Mouse (Mus musculus) limb, embryonic 14.5 days (tissue): ENCODE measurements around the gene Cdk9. TPM values are rescaled to one million over a fixed set of nuclear protein-coding genes. Genes with fewer than 3 reads are reported as not detected.

ENCODE experiments used
- ATAC-seq: fragments of 200-750 bp; cut with Nextera tagmentation; 2 replicates; pipeline ENCODE4 v1.8.0; 2017; ENCODE audit warnings: low read depth, moderate number of reproducible peaks, moderate TSS enrichment; ENCODE audit not compliant: low FRiP score
- DNase-seq: peaks from one replicate; pipeline ENCODE4 v3.0.0-alpha.2; 2015; ENCODE audit warnings: low spot score
- H3K27ac ChIP-seq: fragments of 300-500 bp; sonication (generic); replicated peaks from 2 replicates; pipeline ENCODE4 v1.5.1; 2014; ENCODE audit warnings: low read depth, mild to moderate bottlenecking, low read length, moderate library complexity, mixed read lengths
- H3K27me3 ChIP-seq: fragments of 300-500 bp; sonication (generic); 2 replicates; pipeline ENCODE4 v1.6.1; 2014; ENCODE audit warnings: low read length, mixed read lengths; ENCODE audit not compliant: control insufficient read depth, insufficient read depth
- H3K36me3 ChIP-seq: fragments of 300-500 bp; sonication (generic); 2 replicates; pipeline ENCODE4 v1.6.1; 2014; ENCODE audit warnings: mild to moderate bottlenecking, low read length, moderate library complexity, mixed read lengths; ENCODE audit not compliant: control insufficient read depth, insufficient read depth
- H3K4me1 ChIP-seq: fragments of 300-500 bp; sonication (generic); 2 replicates; pipeline ENCODE4 v1.6.1; 2014; ENCODE audit warnings: antibody characterized with exemption, low read length, mixed read lengths; ENCODE audit not compliant: control insufficient read depth, insufficient read depth
- H3K4me2 ChIP-seq: fragments of 300-500 bp; sonication (generic); replicated peaks from 2 replicates; pipeline ENCODE4 v1.6.1; 2014; ENCODE audit warnings: low read depth, mild to moderate bottlenecking, low read length, moderate library complexity; ENCODE audit not compliant: severe bottlenecking
- H3K4me3 ChIP-seq: fragments of 300-500 bp; sonication (generic); replicated peaks from 2 replicates; pipeline ENCODE4 v1.5.1; 2014; ENCODE audit warnings: low read length
- H3K9ac ChIP-seq: fragments of 300-500 bp; sonication (generic); 2 replicates; pipeline ENCODE4 v1.6.1; 2014; ENCODE audit warnings: mild to moderate bottlenecking, low read depth, low read length, moderate library complexity; ENCODE audit not compliant: severe bottlenecking
- H3K9me3 ChIP-seq: fragments of 300-500 bp; sonication (generic); 2 replicates; pipeline ENCODE4 v1.6.1; 2016; ENCODE audit warnings: low read length; ENCODE audit not compliant: control insufficient read depth
- POLR2A ChIP-seq: fragments of 200-500 bp; IDR thresholded peaks from 2 replicates; pipeline ENCODE4 v1.8.0; 2012; ENCODE audit warnings: inconsistent platforms, mild to moderate bottlenecking, moderate library complexity, borderline replicate concordance; ENCODE audit not compliant: insufficient read depth, insufficient read length; ENCODE audit errors: extremely low read depth
- WGBS: fragments of 180-500 bp; shearing (Covaris S2); extraction: QIAGEN DNeasy Blood & Tissue Kit; methylation state at CpG from one replicate; pipeline ENCODE4 v1.1.7; 2014; 5-methylcytosine and 5-hydroxymethylcytosine counted together
- polyA plus RNA-seq, 2 experiments: library from polyadenylated mRNA; depleted of rRNA in 1 of 2; stranded (reverse) in 1 of 2; unstranded in 1 of 2; fragments of >200 nt; fragmentation: Nextera tagmentation in 1 of 2; extraction: Ambion mirVana in 1 of 2; gene quantifications; 2 replicates each; pipeline versions ENCODE4 v1.2.1 to v1.2.3; 2012 to 2014

Gene Cdk9
- polyA plus RNA-seq, 2 experiments: 84.7 to 211 TPM

GRCm38 (mm10) chr2:32727435-32727834, 14.6 kb upstream of the Cdk9 start:
- peak overlapping the region; percentile 36 for H3K4me3 ChIP-seq
- DNase-seq (peak; percentile 95), ATAC-seq (peak; percentile 96)
- H3K9me3 ChIP-seq: no peaks in the 10 kb centered on the region
- H3K4me2 ChIP-seq: peak overlapping the region; percentile 57
- 3% methylated on average over 16 of the region's 16 CpGs for WGBS
- H3K27ac ChIP-seq: 0 out of 2 replicates have a peak overlapping the region, but pooled peaks have one; percentile 38
- no peaks in the 10 kb centered on the region for H3K27me3 ChIP-seq
- H3K9ac ChIP-seq: peak overlapping the region; percentile 43; the same call in 1 of the 2 replicates
- peak; percentile 55; the same call in 1 of the 2 replicates for TF ChIP-seq POLR2A
- H3K36me3 ChIP-seq: no peaks in the 10 kb centered on the region
- peaks cover 34% of the 10 kb centered on the region for H3K4me1 ChIP-seq

DNA sequence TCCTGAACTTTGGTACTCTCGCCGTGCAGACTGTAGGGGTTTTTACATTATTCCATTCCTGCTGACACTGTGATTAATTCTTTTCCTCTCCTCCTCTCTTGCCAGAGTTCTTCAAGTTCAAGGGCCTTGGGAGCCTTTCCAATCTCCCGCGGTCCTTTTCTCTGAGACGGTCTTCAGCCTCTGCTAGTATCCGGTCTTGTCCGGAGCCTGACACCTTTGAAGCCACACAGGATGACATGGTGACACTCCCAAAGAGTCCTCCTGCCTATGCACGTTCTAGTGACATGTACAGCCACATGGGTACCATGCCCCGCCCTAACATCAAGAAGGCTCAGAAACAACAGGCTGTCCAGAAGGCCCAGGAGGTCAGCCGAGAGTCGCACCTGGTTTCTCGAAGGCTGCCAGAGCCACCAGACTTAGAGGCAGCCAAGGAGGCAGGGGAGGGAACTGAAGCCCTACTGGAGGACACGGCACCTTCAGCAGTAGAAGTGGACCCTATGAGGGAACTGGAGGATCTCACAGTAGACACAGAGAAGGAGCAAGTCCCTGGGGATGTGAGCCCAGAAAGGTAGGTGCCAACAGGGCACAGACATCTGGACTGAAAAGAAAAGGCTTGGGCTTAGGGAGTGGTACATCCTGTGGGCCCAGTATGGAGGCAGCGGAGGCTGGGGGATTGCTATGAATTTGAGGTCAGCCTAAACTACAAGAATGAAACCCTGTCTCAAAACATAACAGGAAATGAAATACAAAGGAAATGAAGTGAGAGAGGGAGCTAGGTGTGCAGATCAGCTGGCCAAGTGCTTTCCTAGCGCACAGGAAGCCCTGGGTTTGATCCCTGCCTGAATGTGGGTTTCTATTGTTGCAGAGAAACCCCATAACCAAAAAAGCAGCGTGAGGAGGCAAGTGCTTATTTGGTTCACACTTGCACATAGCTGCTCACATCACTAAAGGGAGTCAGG, 12.2 kb upstream of the Cdk9 start:
- TF ChIP-seq POLR2A: no peak
- Histone ChIP-seq H3K9ac (no peak overlapping the region), H3K27ac (no peak overlapping the region), H3K4me2 (no peak overlapping the region), H3K4me1 (peaks cover 24% of the 10 kb centered on the region), H3K36me3 (no peaks in the 10 kb centered on the region), H3K9me3 (no peaks in the 10 kb centered on the region), H3K4me3 (no peak overlapping the region), H3K27me3 (no peaks in the 10 kb centered on the region)
- 79% methylated on average over 16 of the region's 16 CpGs for WGBS
- DNase-seq (no peak), ATAC-seq (no peak)

DNA sequence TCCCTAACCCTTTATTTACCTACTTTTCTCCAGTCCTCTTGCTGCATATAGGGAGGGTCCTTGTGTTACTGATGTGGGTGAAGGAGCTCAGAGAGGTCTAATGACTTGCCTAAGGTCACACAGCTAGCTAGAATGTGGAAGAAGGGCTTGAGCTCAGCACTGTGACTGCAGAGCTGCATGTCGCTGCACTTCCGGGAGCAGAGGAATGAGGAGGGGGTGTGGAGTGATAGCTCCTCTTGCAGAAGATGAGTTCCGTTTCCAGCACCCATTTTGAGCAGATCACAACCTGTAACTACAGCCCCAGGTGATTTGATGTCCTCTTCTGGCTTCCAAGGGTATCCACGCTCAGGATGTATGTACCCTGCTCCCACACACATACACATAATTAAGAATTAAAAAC, 11.3 kb upstream of the Cdk9 start:
- ATAC-seq (no peak), DNase-seq (no peak)
- no peak overlapping the region for H3K9ac ChIP-seq
- no peaks in the 10 kb centered on the region for H3K27me3 ChIP-seq
- no peaks in the 10 kb centered on the region for H3K36me3 ChIP-seq
- no peak overlapping the region for H3K27ac ChIP-seq
- H3K4me1 ChIP-seq: peaks cover 21% of the 10 kb centered on the region
- 70% methylated on average over 4 of the region's 4 CpGs for WGBS
- H3K4me2 ChIP-seq: no peak overlapping the region
- H3K4me3 ChIP-seq: no peak overlapping the region
- no peaks in the 10 kb centered on the region for H3K9me3 ChIP-seq
- TF ChIP-seq POLR2A: no peak

- Histone ChIP-seq H3K36me3 (no peaks in the 10 kb centered on the region), H3K4me1 (peaks cover 12% of the 10 kb centered on the region), H3K9ac (no peak overlapping the region), H3K27me3 (no peaks in the 10 kb centered on the region), H3K9me3 (no peaks in the 10 kb centered on the region), H3K4me2 (no peak overlapping the region), H3K27ac (no peak overlapping the region), H3K4me3 (no peak overlapping the region)
- no peak for DNase-seq
- no peak for TF ChIP-seq POLR2A
- WGBS: 74% methylated on average over 3 of the region's 3 CpGs
- ATAC-seq: no peak
These were observed 9.7 kb upstream of the Cdk9 start for GRCm38 (mm10) chr2:32722581-32722980.

GRCm38 (mm10) chr2:32722046-32722445, 9.2 kb upstream of the Cdk9 start:
- no peak for TF ChIP-seq POLR2A
- Histone ChIP-seq H3K4me1 (peaks cover 9% of the 10 kb centered on the region), H3K27ac (no peak overlapping the region), H3K9ac (no peak overlapping the region), H3K4me2 (peak overlapping the region; percentile 28; the same call in 1 of the 2 replicates), H3K36me3 (no peaks in the 10 kb centered on the region), H3K9me3 (no peaks in the 10 kb centered on the region), H3K27me3 (no peaks in the 10 kb centered on the region), H3K4me3 (no peak overlapping the region)
- DNase-seq (no peak), ATAC-seq (no peak)
- 50% methylated on average over 6 of the region's 6 CpGs for WGBS
